ENCODE assay signal across 10 mouse cellular contexts in the genomic region with DNA sequence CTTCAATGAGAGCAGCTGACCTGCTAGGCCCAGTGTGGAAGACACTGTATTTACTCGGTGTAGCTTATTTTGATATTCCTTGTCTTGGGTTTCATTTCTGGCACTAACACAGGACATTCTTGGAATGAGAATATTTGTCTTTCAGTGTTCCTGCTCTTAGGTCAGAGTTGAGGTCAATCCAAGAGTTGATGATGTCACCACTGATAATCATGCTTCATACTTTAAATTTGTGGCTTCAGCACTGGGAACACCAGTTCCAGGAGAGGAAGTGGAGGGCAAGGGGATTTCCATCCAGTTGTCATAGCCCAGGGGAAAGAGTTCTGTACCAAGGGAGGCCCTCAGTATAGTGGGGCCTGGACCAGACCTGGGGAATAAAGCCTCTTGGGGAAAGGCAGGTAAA. TPM values are rescaled to one million over a fixed set of nuclear protein-coding genes. Genes with fewer than 3 reads are reported as not detected.
DNase-seq lines count a peak whose midpoint lies in the region; ATAC-seq lines count a peak whose summit lies in the region.
"Had no signal": no experiment of that assay in that cellular context is flagged by ENCODE, and none has a peak within 500 bp of the region (broad histone marks: within the 10 kb centered on the region; RNA-seq: fewer than 3 reads in every experiment).

No protein-coding gene starts in this region.

- peaks cover 54% of the 10 kb centered on the region for H3K27me3 ChIP-seq in forebrain, embryonic 10.5 days (ENCODE audit: poor library complexity, severe bottlenecking)
- no peaks in the 10 kb centered on the region for H3K27me3 ChIP-seq in forebrain, embryonic 15.5 days
- peaks cover 40% of the 10 kb centered on the region for H3K27me3 ChIP-seq in midbrain, embryonic 10.5 days (ENCODE audit: low read depth, poor library complexity, severe bottlenecking)
- H3K27me3 ChIP-seq in midbrain, embryonic 11.5 days (ENCODE audit: control insufficient read depth, insufficient read depth, low read length): no peaks in the 10 kb centered on the region
- H3K27me3 ChIP-seq in neural tube, embryonic 15.5 days (replicated peaks): no peaks in the 10 kb centered on the region

- no peaks in the 10 kb centered on the region for H3K36me3 ChIP-seq in forebrain, embryonic 10.5 days (replicated peaks)
- no peaks in the 10 kb centered on the region for H3K36me3 ChIP-seq in forebrain, embryonic 15.5 days
- H3K36me3 ChIP-seq in midbrain, embryonic 10.5 days: no peaks in the 10 kb centered on the region
- H3K36me3 ChIP-seq in midbrain, embryonic 11.5 days (ENCODE audit: control insufficient read depth, insufficient read depth, low read length): no peaks in the 10 kb centered on the region
- no peaks in the 10 kb centered on the region for H3K36me3 ChIP-seq in neural tube, embryonic 15.5 days

- no peak overlapping the region for H3K9ac ChIP-seq in forebrain, embryonic 15.5 days (replicated peaks)
- no peak overlapping the region for H3K9ac ChIP-seq in midbrain, embryonic 11.5 days (ENCODE audit: low read length)
- no peak overlapping the region; the same call in 1 of the 2 replicates for H3K9ac ChIP-seq in neural tube, embryonic 15.5 days (replicated peaks)

- H3K27ac ChIP-seq in forebrain, embryonic 10.5 days: no peak overlapping the region
- H3K27ac ChIP-seq in forebrain, embryonic 15.5 days (replicated peaks): no peak overlapping the region
- H3K27ac ChIP-seq in midbrain, embryonic 10.5 days (replicated peaks): no peak overlapping the region
- H3K27ac ChIP-seq in midbrain, embryonic 11.5 days (ENCODE audit: low read depth, low read length): no peak overlapping the region
- H3K27ac ChIP-seq in neural tube, embryonic 15.5 days (replicated peaks): no peak overlapping the region

- ATAC-seq in forebrain, embryonic 15.5 days (replicated peaks): no peak
- no peak for ATAC-seq in midbrain, embryonic 11.5 days (ENCODE audit: low FRiP score)
- ATAC-seq in neural tube, embryonic 15.5 days (ENCODE audit: low FRiP score): no peak

- DNase-seq in forebrain, embryonic 10.5 days (ENCODE audit: extremely low spot score, low spot score): no peak
- DNase-seq in midbrain, embryonic 10.5 days (ENCODE audit: low spot score): no peak
- no peak for DNase-seq in midbrain, embryonic 11.5 days (ENCODE audit: low spot score, missing footprints)
- peak; percentile 32 for DNase-seq in induced T-regulatory cell, adult 2 months (ENCODE audit: low read depth)
- DNase-seq in embryo, embryonic 10.5 days (ENCODE audit: low spot score): no peak
- no peak for DNase-seq in frontal cortex, adult 2 months (ENCODE audit: extremely low spot score in 1 of 2, low spot score in 1 of 2)
- DNase-seq: adrenal gland, adult 8-10 months; cerebellum, adult 9-11 months had no signal

- peaks cover 79% of the 10 kb centered on the region for H3K4me1 ChIP-seq in forebrain, embryonic 10.5 days
- H3K4me1 ChIP-seq in forebrain, embryonic 15.5 days: peaks cover 40% of the 10 kb centered on the region
- H3K4me1 ChIP-seq in midbrain, embryonic 10.5 days: peaks cover 65% of the 10 kb centered on the region
- peaks cover 15% of the 10 kb centered on the region for H3K4me1 ChIP-seq in midbrain, embryonic 11.5 days (ENCODE audit: control insufficient read depth, insufficient read depth, low read length)
- peaks cover 39% of the 10 kb centered on the region for H3K4me1 ChIP-seq in neural tube, embryonic 15.5 days

- H3K4me3 ChIP-seq in forebrain, embryonic 10.5 days: peak overlapping the region; percentile 75
- no peak overlapping the region for H3K4me3 ChIP-seq in forebrain, embryonic 15.5 days
- H3K4me3 ChIP-seq in midbrain, embryonic 10.5 days: peak overlapping the region; percentile 70; the same call in 1 of the 2 replicates
- H3K4me3 ChIP-seq in midbrain, embryonic 11.5 days (ENCODE audit: low read depth, low read length): no peak overlapping the region
- H3K4me3 ChIP-seq in neural tube, embryonic 15.5 days (replicated peaks): no peak overlapping the region

- 76% methylated on average over 1 of the region's 1 CpGs for WGBS in forebrain, embryonic 10.5 days
- 76% methylated on average over 1 of the region's 1 CpGs for WGBS in forebrain, embryonic 15.5 days
- 73% methylated on average over 1 of the region's 1 CpGs for WGBS in midbrain, embryonic 10.5 days
- 75% methylated on average over 1 of the region's 1 CpGs for WGBS in midbrain, embryonic 11.5 days
- 64% methylated on average over 1 of the region's 1 CpGs for WGBS in neural tube, embryonic 15.5 days

- no peak overlapping the region for H3K4me2 ChIP-seq in forebrain, embryonic 15.5 days (replicated peaks)
- H3K4me2 ChIP-seq in midbrain, embryonic 11.5 days: no peak overlapping the region; the same call in 1 of the 2 replicates
- H3K4me2 ChIP-seq in neural tube, embryonic 15.5 days: peak overlapping the region; percentile 100

- H3K9me3 ChIP-seq in forebrain, embryonic 10.5 days: no peaks in the 10 kb centered on the region
- no peaks in the 10 kb centered on the region for H3K9me3 ChIP-seq in forebrain, embryonic 15.5 days
- no peaks in the 10 kb centered on the region for H3K9me3 ChIP-seq in midbrain, embryonic 10.5 days (replicated peaks)
- H3K9me3 ChIP-seq in midbrain, embryonic 11.5 days (ENCODE audit: control insufficient read depth, low read length): no peaks in the 10 kb centered on the region
- no peaks in the 10 kb centered on the region for H3K9me3 ChIP-seq in neural tube, embryonic 15.5 days (replicated peaks)

RNA-seq across cellular contexts. Expression of a gene that starts 3.6 kb away (rescaled TPM):
- polyA plus RNA-seq in forebrain, embryonic 10.5 days (2016; fragmentation: Nextera tagmentation; extraction: Ambion mirVana): 11.5 and 12.9 TPM in 2 replicates
- 7.4 TPM in 2 replicates for polyA plus RNA-seq in forebrain, embryonic 15.5 days (2015; fragmentation: Nextera tagmentation; extraction: Ambion mirVana)
- polyA plus RNA-seq in midbrain, embryonic 10.5 days (2016; fragmentation: Nextera tagmentation; extraction: Ambion mirVana): 11.5 and 14.9 TPM in 2 replicates
- 9.6 and 12.1 TPM in 2 replicates for polyA plus RNA-seq in midbrain, embryonic 11.5 days (2014; fragmentation: Nextera tagmentation; extraction: Ambion mirVana)
- polyA plus RNA-seq in neural tube, embryonic 15.5 days (2015; fragmentation: Nextera tagmentation; extraction: Ambion mirVana): 10.8 and 11.5 TPM in 2 replicates
- 12.0 TPM in 2 replicates for polyA plus RNA-seq in frontal cortex, adult 2 months (2012; rRNA removed)

Comparison
In these comparisons a context has a peak if more than half of its experiments do, and no peak if none do; other contexts are left out.
1. H3K4me3 ChIP-seq: peak in forebrain, embryonic 10.5 days (single experiment) and midbrain, embryonic 10.5 days (single experiment); none in forebrain, embryonic 15.5 days (single experiment), midbrain, embryonic 11.5 days (single experiment) and neural tube, embryonic 15.5 days (single experiment).